Mouse (Mus musculus) MEL (cell line): ENCODE data around the gene Sh3bp4. TPM values are rescaled to one million over a fixed set of nuclear protein-coding genes. Genes with fewer than 3 reads are reported as not detected.

Source experiments
- DNase-seq: peaks from one replicate; pipeline ENCODE4 v3.0.0; 2011; ENCODE audit warnings: low read depth, low spot score
- H3K27ac ChIP-seq: 2 replicates; pipeline ENCODE4 v1.5.1; 2012; ENCODE audit warnings: low read depth, mild to moderate bottlenecking, control low read depth, low read length, moderate library complexity; ENCODE audit not compliant: control insufficient read depth
- H3K27me3 ChIP-seq, 2 experiments: fragments of 150-350 bp in 1 of 2; sonication (generic) in 1 of 2; 2 replicates each; pipeline ENCODE4 v1.6.1; 2012; ENCODE audit warnings: low read length in 2 of 2, mild to moderate bottlenecking in 2 of 2, improper control_type of control experiment in 1 of 2, moderate library complexity in 1 of 2; ENCODE audit not compliant: insufficient read depth in 2 of 2, control insufficient read depth in 1 of 2
- H3K36me3 ChIP-seq, 2 experiments: 2 replicates each; pipeline ENCODE4 v1.6.1; 2012 to 2014; ENCODE audit warnings: low read length in 2 of 2, improper control_type of control experiment in 1 of 2, inconsistent platforms in 1 of 2, mild to moderate bottlenecking in 1 of 2; ENCODE audit not compliant: insufficient read depth in 2 of 2, control insufficient read depth in 1 of 2
- H3K4me1 ChIP-seq, 2 experiments: fragments of 150-350 bp in 1 of 2; sonication (generic) in 1 of 2; 2 replicates each; pipeline ENCODE4 v1.6.1; 2012; ENCODE audit warnings: low read length in 2 of 2, improper control_type of control experiment in 1 of 2, mild to moderate bottlenecking in 1 of 2; ENCODE audit not compliant: insufficient read depth in 2 of 2, control insufficient read depth in 1 of 2
- H3K4me3 ChIP-seq, 2 experiments: fragments of 150-350 bp in 1 of 2; sonication (generic) in 1 of 2; 2 replicates each; pipeline ENCODE4 v1.5.1; 2012; ENCODE audit warnings: low read depth in 2 of 2, low read length in 2 of 2, mild to moderate bottlenecking in 2 of 2, moderate library complexity in 2 of 2, control low read depth in 1 of 2, improper control_type of control experiment in 1 of 2; ENCODE audit not compliant: control insufficient read depth in 1 of 2, insufficient read depth in 1 of 2
- H3K79me2 ChIP-seq: 2 replicates; pipeline ENCODE4 v1.6.1; 2012; ENCODE audit warnings: mild to moderate bottlenecking, low read length, moderate library complexity; ENCODE audit not compliant: control insufficient read depth, poor library complexity, insufficient read depth
- H3K9ac ChIP-seq: 2 replicates; pipeline ENCODE4 v1.6.1; 2012; ENCODE audit warnings: low read depth, mild to moderate bottlenecking, control low read depth, low read length, moderate library complexity; ENCODE audit not compliant: control insufficient read depth, poor library complexity, severe bottlenecking
- H3K9me3 ChIP-seq: fragments of 150-350 bp; sonication (generic); replicated peaks from 2 replicates; pipeline ENCODE4 v1.6.1; 2012; ENCODE audit warnings: mild to moderate bottlenecking, low read length, improper control_type of control experiment, moderate library complexity; ENCODE audit not compliant: insufficient read depth
- BHLHE40 ChIP-seq: IDR thresholded peaks from 2 replicates; pipeline ENCODE4 v1.6.1; 2012; ENCODE audit warnings: low read depth, mild to moderate bottlenecking, inconsistent platforms, low read length, improper control_type of control experiment, borderline replicate concordance
- CHD1 ChIP-seq: IDR thresholded peaks from 2 replicates; pipeline ENCODE4 v1.6.1; 2012; ENCODE audit warnings: low read depth, mild to moderate bottlenecking, inconsistent platforms, low read length, improper control_type of control experiment
- CHD2 ChIP-seq: IDR thresholded peaks from 2 replicates; pipeline ENCODE4 v1.6.1; 2011; ENCODE audit warnings: low read length, improper control_type of control experiment
- E2F4 ChIP-seq: IDR thresholded peaks from 2 replicates; pipeline ENCODE4 v1.6.1; 2011; ENCODE audit warnings: low read depth, low read length, improper control_type of control experiment, borderline replicate concordance
- GABPA ChIP-seq: IDR thresholded peaks from 2 replicates; pipeline ENCODE4 v1.6.1; 2012; ENCODE audit warnings: low read depth, mild to moderate bottlenecking, inconsistent platforms, low read length, improper control_type of control experiment, moderate library complexity
- MAZ ChIP-seq: IDR thresholded peaks from 2 replicates; pipeline ENCODE4 v1.6.1; 2012; ENCODE audit warnings: low read depth, mild to moderate bottlenecking, inconsistent platforms, low read length, improper control_type of control experiment
- MYC ChIP-seq: IDR thresholded peaks from 2 replicates; pipeline ENCODE4 v1.6.1; 2011; ENCODE audit warnings: low read depth, mild to moderate bottlenecking, low read length, improper control_type of control experiment, moderate library complexity
- NRF1 ChIP-seq: IDR thresholded peaks from 2 replicates; pipeline ENCODE4 v1.6.1; 2014; ENCODE audit warnings: low read depth, mild to moderate bottlenecking, inconsistent platforms, low read length, improper control_type of control experiment, moderate library complexity; ENCODE audit not compliant: poor library complexity, insufficient read depth, severe bottlenecking
- POLR2AphosphoS5 ChIP-seq: IDR thresholded peaks from 2 replicates; pipeline ENCODE4 v1.6.1; 2012; ENCODE audit warnings: low read depth, borderline replicate concordance, mild to moderate bottlenecking, inconsistent platforms, low read length, moderate library complexity, mixed read lengths
- RCOR1 ChIP-seq: IDR thresholded peaks from 2 replicates; pipeline ENCODE4 v1.6.1; 2012; ENCODE audit warnings: low read depth, mild to moderate bottlenecking, inconsistent platforms, low read length, improper control_type of control experiment
- SMC3 ChIP-seq: IDR thresholded peaks from 2 replicates; pipeline ENCODE4 v1.6.1; 2011; ENCODE audit warnings: low read depth, low read length, improper control_type of control experiment
- ZKSCAN1 ChIP-seq: IDR thresholded peaks from 2 replicates; pipeline ENCODE4 v1.6.1; 2012; ENCODE audit warnings: low read depth, mild to moderate bottlenecking, inconsistent platforms, low read length, improper control_type of control experiment, moderate library complexity
- ZMIZ1 ChIP-seq: IDR thresholded peaks from 2 replicates; pipeline ENCODE4 v1.6.1; 2012; ENCODE audit warnings: low read depth, mild to moderate bottlenecking, inconsistent platforms, low read length, improper control_type of control experiment, moderate library complexity
- ZNF384 ChIP-seq: IDR thresholded peaks from 2 replicates; pipeline ENCODE4 v1.6.1; 2012; ENCODE audit warnings: low read depth, mild to moderate bottlenecking, inconsistent platforms, low read length, improper control_type of control experiment
- polyA plus RNA-seq, 2 experiments: library from polyadenylated mRNA; stranded (reverse) in 1 of 2; unstranded in 1 of 2; fragments of >175 nt in 1 of 2; fragments of >200 nt in 1 of 2; gene quantifications; 2 replicates each; pipeline versions ENCODE4 v1.2.1 to v1.2.4; 2012; ENCODE audit warnings: low replicate concordance in 2 of 2, low read depth in 1 of 2; ENCODE audit not compliant: insufficient read length in 2 of 2, insufficient read depth in 1 of 2, missing spikeins in 1 of 2
- total RNA-seq: library from RNA; depleted of rRNA; stranded (reverse); fragments of 300-350 nt; gene quantifications from 2 replicates; pipeline ENCODE4 v1.2.3, GENCODE M21; 2012

The Sh3bp4 gene
- total and polyA plus RNA-seq, 3 experiments: not detected

GRCm38 (mm10) chr1:89095642-89096424 lies 25.6 kb downstream of the Sh3bp4 start:
- TF ChIP-seq E2F4: no peak
- TF ChIP-seq ZMIZ1: no peak
- TF ChIP-seq CHD1: no peak
- no peak for TF ChIP-seq CHD2
- TF ChIP-seq BHLHE40: no peak
- TF ChIP-seq ZKSCAN1: no peak
- TF ChIP-seq SMC3: no peak
- no peak for TF ChIP-seq MYC
- TF ChIP-seq NRF1: no peak
- TF ChIP-seq ZNF384: no peak
- Histone ChIP-seq H3K36me3 (no peaks in the 10 kb centered on the region), H3K27ac (no peak overlapping the region)

GRCm38 (mm10) chr1:89102231-89103003 lies 32.2 kb downstream of the Sh3bp4 start:
- Histone ChIP-seq H3K79me2 (no peaks in the 10 kb centered on the region), H3K9me3 (no peaks in the 10 kb centered on the region), H3K27ac (no peak overlapping the region), H3K9ac (no peak overlapping the region), H3K27me3 (no peaks in the 10 kb centered on the region), H3K4me1 (no peaks in the 10 kb centered on the region), H3K36me3 (no peaks in the 10 kb centered on the region), H3K4me3 (no peak overlapping the region)
- TF ChIP-seq MAZ: no peak
- no peak for TF ChIP-seq CHD2
- no peak for TF ChIP-seq NRF1
- no peak for TF ChIP-seq BHLHE40
- TF ChIP-seq POLR2AphosphoS5: no peak
- TF ChIP-seq SMC3: no peak
- no peak for TF ChIP-seq GABPA
- no peak for TF ChIP-seq RCOR1
- no peak for DNase-seq

More at GRCm38 (mm10) chr1:89095642-89096424, 25.6 kb downstream of the Sh3bp4 start:
- no peak for DNase-seq
- Histone ChIP-seq H3K27me3 (no peaks in the 10 kb centered on the region), H3K9ac (no peak overlapping the region), H3K9me3 (no peaks in the 10 kb centered on the region), H3K79me2 (no peaks in the 10 kb centered on the region), H3K4me3 (no peak overlapping the region), H3K4me1 (no peaks in the 10 kb centered on the region)
